Mouse (Mus musculus): Measurements from ENCODE around the gene Fhl3.

DNA sequence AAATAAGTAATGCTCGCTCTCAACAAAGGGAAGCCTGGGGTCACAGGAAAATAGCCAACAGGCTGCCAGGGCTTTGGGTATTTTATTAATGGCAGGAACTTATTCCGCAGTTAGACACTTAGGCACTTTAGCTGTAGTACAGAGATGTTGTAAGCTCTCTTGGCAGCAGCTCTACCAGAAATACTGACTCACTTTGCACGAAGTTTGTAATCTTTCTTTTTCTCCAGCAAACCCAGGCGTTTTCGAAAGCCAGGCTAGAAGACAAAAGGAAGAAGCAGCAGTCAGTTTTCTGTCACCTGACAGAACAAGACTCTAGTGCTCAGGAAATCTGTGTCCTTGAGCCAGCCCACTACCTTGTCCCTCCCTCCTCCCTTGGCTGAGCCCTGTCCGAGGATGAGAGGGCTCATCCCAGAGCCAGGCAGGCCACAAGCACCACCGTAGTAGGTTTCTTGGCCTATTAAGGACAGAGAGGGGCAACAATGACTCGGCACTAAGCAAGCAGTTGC, 14.6 kb upstream of the Fhl3 start:
- TF ChIP-seq CTCF (IDR thresholded peaks at IDR 0.05; ENCODE audit: borderline replicate concordance, extremely low read depth, insufficient read depth, insufficient read length): no peak
- no peak for TF ChIP-seq POLR2A (IDR thresholded peaks at IDR 0.05; ENCODE audit: borderline replicate concordance, extremely low read depth, insufficient read depth, insufficient read length, poor library complexity, severe bottlenecking)

Measured in brain, embryonic 14.5 days (tissue).